Mouse (Mus musculus) stomach, postnatal 0 days (tissue): ENCODE results near the gene Dusp15. TPM values are rescaled to one million over a fixed set of nuclear protein-coding genes. Genes with fewer than 3 reads are reported as not detected.

ENCODE experiments used
- ATAC-seq: fragments of 200-750 bp; cut with Nextera tagmentation; 2 replicates; pipeline ENCODE4 v1.8.0; 2017; ENCODE audit not compliant: low FRiP score, low TSS enrichment
- DNase-seq: peaks from one replicate; pipeline ENCODE4 v3.0.0-alpha.2; 2016; ENCODE audit warnings: low spot score
- H3K27ac ChIP-seq: fragments of 300-500 bp; sonication (generic); replicated peaks from 2 replicates; pipeline ENCODE4 v1.5.1; 2014; ENCODE audit warnings: mild to moderate bottlenecking, control low read depth
- H3K27me3 ChIP-seq: fragments of 300-500 bp; sonication (generic); 2 replicates; pipeline ENCODE4 v1.6.1; 2014; ENCODE audit warnings: low read length; ENCODE audit not compliant: control insufficient read depth, insufficient read depth
- H3K36me3 ChIP-seq: fragments of 300-500 bp; sonication (generic); 2 replicates; pipeline ENCODE4 v1.6.1; 2014; ENCODE audit warnings: low read length, mixed read lengths; ENCODE audit not compliant: control insufficient read depth, insufficient read depth
- H3K4me1 ChIP-seq: fragments of 300-500 bp; sonication (generic); replicated peaks from 2 replicates; pipeline ENCODE4 v1.6.1; 2014; ENCODE audit warnings: antibody characterized with exemption; ENCODE audit not compliant: control insufficient read depth, insufficient read depth
- H3K4me2 ChIP-seq: fragments of 300-500 bp; sonication (generic); replicated peaks from 2 replicates; pipeline ENCODE4 v1.6.1; 2014; ENCODE audit warnings: low read depth, mild to moderate bottlenecking, control low read depth, moderate library complexity
- H3K4me3 ChIP-seq: fragments of 300-500 bp; sonication (generic); 2 replicates; pipeline ENCODE4 v1.5.1; 2014; ENCODE audit warnings: low read depth, low read length, control low read depth
- H3K9ac ChIP-seq: fragments of 300-500 bp; sonication (generic); 2 replicates; pipeline ENCODE4 v1.6.1; 2014; ENCODE audit warnings: mild to moderate bottlenecking, low read length, control low read depth, mixed read lengths
- H3K9me3 ChIP-seq: fragments of 300-500 bp; sonication (generic); 2 replicates; pipeline ENCODE4 v1.6.1; 2016; ENCODE audit warnings: low read length; ENCODE audit not compliant: control insufficient read depth
- CTCF ChIP-seq: IDR thresholded peaks from 2 replicates; pipeline ENCODE4 v1.5.1; 2016; ENCODE audit warnings: antibody characterized with exemption, low read depth, mild to moderate bottlenecking, moderate library complexity
- EP300 ChIP-seq: optimal IDR thresholded peaks from 2 replicates; pipeline ENCODE3; 2016; ENCODE audit warnings: antibody characterized with exemption
- WGBS: fragments of 180-500 bp; shearing (Covaris S2); extraction: QIAGEN DNeasy Blood & Tissue Kit; methylation state at CpG from one replicate; pipeline ENCODE4 v1.1.7; 2014; 5-methylcytosine and 5-hydroxymethylcytosine counted together
- polyA plus RNA-seq: library from polyadenylated mRNA; unstranded; fragments of >200 nt; fragmentation: Nextera tagmentation; extraction: Ambion mirVana; gene quantifications from 2 replicates; pipeline ENCODE4 v1.2.1, GENCODE M21; 2015

Gene Dusp15
- polyA plus RNA-seq, 1 experiment from 2014 or later, result 0.27 TPM

DNA sequence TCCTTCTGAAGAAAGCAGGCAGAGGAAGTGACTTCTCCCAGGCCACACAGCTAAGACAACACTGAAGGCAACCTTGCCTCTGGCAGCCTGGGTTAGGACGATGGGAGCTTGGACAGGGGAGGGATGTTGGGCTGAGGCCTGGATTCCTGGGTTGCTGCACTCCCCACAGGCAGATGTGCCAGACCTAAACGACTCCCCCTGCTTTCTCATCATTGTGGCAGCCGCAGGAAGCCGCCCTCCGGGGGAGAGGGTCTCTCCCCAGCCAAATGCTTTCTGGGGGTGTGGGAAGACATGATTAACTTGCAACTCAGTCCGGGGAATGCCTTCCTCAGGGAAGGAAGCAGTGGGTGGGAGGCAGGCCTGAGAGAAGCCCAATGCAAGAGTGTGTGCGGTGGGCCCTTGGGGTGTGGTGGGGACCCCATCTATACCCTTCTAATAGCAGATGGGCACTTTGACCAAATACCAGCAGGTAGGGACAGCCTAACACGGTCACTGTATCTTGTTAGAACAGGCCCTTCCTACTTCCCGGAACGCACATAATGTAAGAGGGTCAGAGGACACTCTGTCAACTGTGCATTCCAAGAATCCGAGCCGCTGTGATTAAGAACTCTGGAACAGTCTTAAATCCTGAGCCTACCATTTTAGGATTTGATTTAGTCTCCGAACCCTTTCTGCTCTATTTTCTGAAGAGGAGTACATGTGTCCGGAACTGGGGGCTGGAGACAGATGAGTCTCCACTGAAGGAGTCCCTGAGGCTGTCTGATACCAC lies 23.1 kb downstream of the Dusp15 start:
- no peak for TF ChIP-seq CTCF
- no peak for TF ChIP-seq EP300
- Histone ChIP-seq H3K9me3 (no peaks in the 10 kb centered on the region), H3K4me2 (no peak overlapping the region), H3K4me1 (no peaks in the 10 kb centered on the region), H3K9ac (no peak overlapping the region), H3K36me3 (no peaks in the 10 kb centered on the region), H3K27ac (peak overlapping the region; percentile 63), H3K27me3 (no peaks in the 10 kb centered on the region), H3K4me3 (no peak overlapping the region)
- WGBS, result 42% methylated on average over 14 of the region's 14 CpGs
- DNase-seq (peak; percentile 31), ATAC-seq (no peak)

GRCm38 (mm10) chr2:152927371-152927770 lies 24.1 kb downstream of the Dusp15 start:
- Histone ChIP-seq H3K9me3 (no peaks in the 10 kb centered on the region), H3K27me3 (no peaks in the 10 kb centered on the region), H3K36me3 (no peaks in the 10 kb centered on the region), H3K4me3 (no peak overlapping the region), H3K4me2 (no peak overlapping the region), H3K27ac (0 out of 2 replicates have a peak overlapping the region, but pooled peaks have one; percentile 8), H3K9ac (no peak overlapping the region), H3K4me1 (no peaks in the 10 kb centered on the region)
- DNase-seq, result no peak
- 52% methylated on average over 5 of the region's 5 CpGs for WGBS
- TF ChIP-seq EP300 (no peak), CTCF (no peak)
- ATAC-seq, result no peak

DNA sequence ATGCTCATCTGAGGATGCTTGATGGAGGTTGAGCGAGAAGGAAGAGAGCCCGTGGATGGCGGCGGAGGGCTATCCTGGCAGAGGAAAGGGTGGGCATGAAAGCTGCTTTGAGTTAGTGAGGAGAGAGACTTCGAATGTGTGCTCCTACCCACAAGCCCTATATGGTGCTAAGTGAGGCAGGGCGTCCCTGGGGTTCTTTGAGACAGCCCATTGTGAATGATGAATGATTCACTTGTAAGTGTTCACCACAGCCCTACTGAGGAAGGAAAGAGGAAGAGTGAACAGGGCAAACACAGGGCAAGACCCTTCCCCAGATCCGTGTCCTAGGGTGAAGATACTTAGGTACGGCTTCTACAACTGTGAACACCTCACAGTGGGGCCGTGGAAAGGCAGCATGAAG lies 24.6 kb downstream of the Dusp15 start:
- Histone ChIP-seq H3K9me3 (no peaks in the 10 kb centered on the region), H3K36me3 (no peaks in the 10 kb centered on the region), H3K4me2 (no peak overlapping the region), H3K27me3 (no peaks in the 10 kb centered on the region), H3K4me1 (no peaks in the 10 kb centered on the region), H3K4me3 (no peak overlapping the region), H3K9ac (no peak overlapping the region), H3K27ac (0 out of 2 replicates have a peak overlapping the region, but pooled peaks have one; percentile 8)
- no peak for DNase-seq
- no peak for ATAC-seq
- 76% methylated on average over 9 of the region's 9 CpGs for WGBS
- no peak for TF ChIP-seq EP300

DNA sequence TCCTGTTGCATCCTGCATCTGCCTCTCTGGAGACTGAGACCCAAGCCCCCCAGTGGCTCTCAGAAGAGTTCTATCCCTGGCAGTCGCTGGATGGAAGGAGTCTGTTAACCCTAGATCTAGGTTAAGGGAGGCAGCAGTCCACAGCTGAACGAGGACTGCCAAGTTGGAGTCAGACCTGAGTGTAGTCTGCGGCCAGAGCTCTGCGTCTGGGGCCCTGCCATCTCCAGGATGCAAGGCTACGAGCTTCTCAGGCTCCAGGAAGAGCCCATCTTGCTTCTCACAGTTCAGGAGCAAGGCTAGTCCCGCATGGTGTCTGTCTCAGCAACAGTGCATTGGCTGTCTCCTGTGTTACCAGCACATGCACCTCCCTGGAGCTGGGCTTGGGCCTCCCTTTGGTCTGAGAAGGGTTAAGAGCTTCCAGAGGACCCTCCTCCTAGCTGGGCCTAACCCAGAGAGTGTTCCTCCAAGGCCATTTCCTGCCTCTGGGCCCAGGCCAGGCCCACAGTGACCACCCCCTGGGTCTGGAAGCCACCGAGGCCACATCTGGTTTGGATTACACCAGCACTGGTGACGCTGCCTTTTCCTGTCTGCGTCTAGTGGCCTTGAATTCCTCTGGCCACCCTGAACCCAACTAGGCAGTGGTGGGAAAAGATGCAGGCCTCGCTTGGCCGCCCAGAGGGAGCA lies 26.2 kb downstream of the Dusp15 start:
- Histone ChIP-seq H3K27ac (peak overlapping the region; percentile 69), H3K4me1 (no peaks in the 10 kb centered on the region), H3K9me3 (no peaks in the 10 kb centered on the region), H3K4me2 (no peak overlapping the region), H3K4me3 (no peak overlapping the region), H3K36me3 (no peaks in the 10 kb centered on the region), H3K27me3 (no peaks in the 10 kb centered on the region), H3K9ac (no peak overlapping the region)
- 53% methylated on average over 11 of the region's 11 CpGs for WGBS
- ATAC-seq (peak; percentile 35; the same call in 1 of the 2 replicates), DNase-seq (peak; percentile 27)
- TF ChIP-seq EP300 (no peak), CTCF (no peak)

GRCm38 (mm10) chr2:152924543-152924942 lies 27.0 kb downstream of the Dusp15 start:
- H3K9ac ChIP-seq, result no peak overlapping the region
- H3K27me3 ChIP-seq, result no peaks in the 10 kb centered on the region
- H3K4me3 ChIP-seq, result no peak overlapping the region
- no peak for TF ChIP-seq EP300
- TF ChIP-seq CTCF, result no peak
- no peak for DNase-seq
- no peaks in the 10 kb centered on the region for H3K4me1 ChIP-seq
- H3K36me3 ChIP-seq, result no peaks in the 10 kb centered on the region
- WGBS, result 63% methylated on average over 5 of the region's 5 CpGs
- H3K4me2 ChIP-seq, result no peak overlapping the region
- no peak overlapping the region; the same call in 1 of the 2 replicates for H3K27ac ChIP-seq
- no peaks in the 10 kb centered on the region for H3K9me3 ChIP-seq
- ATAC-seq, result no peak

GRCm38 (mm10) chr2:152924128-152924527 lies 27.4 kb downstream of the Dusp15 start:
- WGBS, result 42% methylated on average over 8 of the region's 8 CpGs
- H3K4me2 ChIP-seq, result no peak overlapping the region
- no peaks in the 10 kb centered on the region for H3K4me1 ChIP-seq
- ATAC-seq (no peak), DNase-seq (no peak)
- no peak overlapping the region for H3K9ac ChIP-seq
- H3K36me3 ChIP-seq, result no peaks in the 10 kb centered on the region
- H3K4me3 ChIP-seq, result no peak overlapping the region
- no peaks in the 10 kb centered on the region for H3K27me3 ChIP-seq
- TF ChIP-seq EP300, result no peak
- TF ChIP-seq CTCF, result no peak
- H3K9me3 ChIP-seq, result no peaks in the 10 kb centered on the region
- H3K27ac ChIP-seq, result no peak overlapping the region
